Mouse (Mus musculus) myocyte (in vitro differentiated cells): Measurements from ENCODE around the gene Clk3. TPM values are rescaled to one million over a fixed set of nuclear protein-coding genes. Genes with fewer than 3 reads are reported as not detected.

Source experiments
- H3K27me3 ChIP-seq: one replicate; pipeline ENCODE4 v1.6.1; 2011; ENCODE audit not compliant: control insufficient read depth, insufficient read depth, insufficient read length
- H3K36me3 ChIP-seq: one replicate; pipeline ENCODE4 v1.6.1; 2011; ENCODE audit not compliant: control insufficient read depth, insufficient read depth
- H3K4me2 ChIP-seq: one replicate; pipeline ENCODE4 v1.6.1; 2011; ENCODE audit warnings: low read depth, control low read depth
- H3K4me3 ChIP-seq: one replicate; pipeline ENCODE4 v1.5.1; 2011; ENCODE audit warnings: mild to moderate bottlenecking, control low read depth, moderate library complexity
- H3K79me2 ChIP-seq: one replicate; pipeline ENCODE4 v1.6.1; 2011; ENCODE audit not compliant: control insufficient read depth, insufficient read depth
- H3ac ChIP-seq: one replicate; pipeline ENCODE4 v1.6.1; 2011; ENCODE audit not compliant: control insufficient read depth, insufficient read length
- CEBPB ChIP-seq: IDR thresholded peaks from 2 replicates; pipeline ENCODE4 v1.6.1; 2011; ENCODE audit warnings: mild to moderate bottlenecking, moderate library complexity; ENCODE audit not compliant: poor library complexity, insufficient read depth, severe bottlenecking
- E2F4 ChIP-seq: IDR thresholded peaks from one replicate; pipeline ENCODE4 v1.6.1; 2011; ENCODE audit warnings: mild to moderate bottlenecking, control low read depth, moderate library complexity; ENCODE audit not compliant: insufficient read depth
- MAX ChIP-seq: IDR thresholded peaks from one replicate; pipeline ENCODE4 v1.6.1; 2011; ENCODE audit warnings: low read depth, mild to moderate bottlenecking, control low read depth
- MYOD1 ChIP-seq, 3 experiments: IDR thresholded peaks; one replicate each; pipeline ENCODE4 v1.6.1; 2011; ENCODE audit warnings: control low read depth in 2 of 3, low read depth in 2 of 3, mild to moderate bottlenecking in 2 of 3, moderate library complexity in 1 of 3; ENCODE audit not compliant: insufficient read length in 2 of 3, control insufficient read depth in 1 of 3
- MYOG ChIP-seq, 3 experiments: IDR thresholded peaks; one replicate each; pipeline ENCODE4 v1.6.1; 2011; ENCODE audit warnings: control low read depth in 2 of 3, low read depth in 2 of 3, mild to moderate bottlenecking in 2 of 3; ENCODE audit not compliant: insufficient read length in 2 of 3, control insufficient read depth in 1 of 3, insufficient read depth in 1 of 3
- POLR2A ChIP-seq: IDR thresholded peaks from one replicate; pipeline ENCODE4 v1.6.1; 2011; ENCODE audit warnings: low read depth, mild to moderate bottlenecking, control low read depth, moderate library complexity; ENCODE audit not compliant: insufficient read length
- POLR2AphosphoS2 ChIP-seq: IDR thresholded peaks from one replicate; pipeline ENCODE4 v1.6.1; 2011; ENCODE audit warnings: low read depth, control low read depth; ENCODE audit not compliant: insufficient read length
- REST ChIP-seq: IDR thresholded peaks from one replicate; pipeline ENCODE4 v1.6.1; 2011; ENCODE audit warnings: mild to moderate bottlenecking, control low read depth, moderate library complexity; ENCODE audit not compliant: insufficient read depth, insufficient read length
- SRF ChIP-seq: IDR thresholded peaks from one replicate; pipeline ENCODE4 v1.6.1; 2011; ENCODE audit warnings: low read depth; ENCODE audit not compliant: control insufficient read depth, insufficient read length
- TCF12 ChIP-seq: IDR thresholded peaks from one replicate; pipeline ENCODE4 v1.6.1; 2011; ENCODE audit warnings: mild to moderate bottlenecking, control low read depth; ENCODE audit not compliant: poor library complexity, insufficient read depth, severe bottlenecking
- TCF3 ChIP-seq: IDR thresholded peaks from one replicate; pipeline ENCODE4 v1.6.1; 2011; ENCODE audit warnings: low read depth, control low read depth; ENCODE audit not compliant: insufficient read length
- USF1 ChIP-seq: IDR thresholded peaks from one replicate; pipeline ENCODE4 v1.6.1; 2011; ENCODE audit warnings: low read depth, mild to moderate bottlenecking, control low read depth, moderate library complexity
- polyA plus RNA-seq: library from polyadenylated mRNA; unstranded; fragments of >200 nt; fragmentation: generic; extraction: Trizol; gene quantifications from one replicate; pipeline ENCODE4 v1.2.1, GENCODE M21; 2012; ENCODE audit warnings: missing spikeins

Gene Clk3
- polyA plus RNA-seq, 1 experiment, result 47.1 TPM

DNA sequence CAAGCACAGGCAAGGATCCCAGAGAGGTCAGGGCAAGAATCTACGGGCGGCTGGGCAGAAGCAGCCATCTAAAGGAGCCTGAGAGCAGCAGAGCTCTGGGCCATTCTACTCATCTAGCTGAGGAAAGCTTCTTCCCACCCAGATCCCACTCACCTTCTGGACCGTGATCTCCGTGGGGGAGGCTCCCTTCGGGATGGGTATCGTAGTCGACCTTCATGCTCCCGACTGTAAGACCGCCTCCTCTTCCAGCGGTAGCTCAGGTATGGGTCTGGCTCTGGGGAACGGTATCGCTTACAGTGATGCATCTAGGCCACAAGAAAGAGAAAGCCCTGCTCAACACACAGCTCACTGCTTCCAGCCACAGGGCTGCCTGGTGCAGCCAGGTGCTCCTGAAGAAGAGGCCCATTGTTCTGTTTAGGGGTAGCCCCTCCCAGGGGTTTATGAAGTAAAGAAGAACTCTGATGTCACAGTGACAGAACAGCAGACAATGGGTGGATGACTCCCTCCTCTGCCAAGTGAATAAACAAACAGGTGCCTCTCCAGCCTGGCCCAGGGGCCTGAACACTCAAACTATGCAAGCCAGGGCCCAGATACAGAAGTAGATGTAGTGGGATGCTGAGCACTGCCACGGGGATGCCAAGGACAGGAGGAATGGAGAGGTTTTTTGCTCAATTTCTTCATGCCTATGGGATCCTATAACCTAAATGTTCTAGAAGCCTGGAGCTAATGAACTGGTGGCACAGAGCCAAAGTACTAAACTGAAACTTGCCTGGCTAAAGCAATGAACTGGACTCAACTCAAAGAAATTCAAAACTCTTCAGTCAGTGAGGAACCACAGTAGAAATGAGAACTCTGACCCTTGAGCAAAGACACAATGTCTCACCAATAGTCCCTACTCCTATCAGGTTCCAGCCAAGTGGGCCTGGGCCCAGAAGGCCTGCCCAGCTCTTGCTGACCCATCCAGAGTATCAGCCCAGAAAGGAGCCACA, 3.8 kb downstream of the Clk3 start:
- TF ChIP-seq SRF (no peak), TCF12 (no peak)
- Histone ChIP-seq H3K4me2 (peak overlapping the region; percentile 99), H3K36me3 (peaks cover 37% of the 10 kb centered on the region), H3ac (no peak overlapping the region), H3K4me3 (no peak overlapping the region), H3K79me2 (peaks cover 40% of the 10 kb centered on the region), H3K27me3 (no peaks in the 10 kb centered on the region)

DNA sequence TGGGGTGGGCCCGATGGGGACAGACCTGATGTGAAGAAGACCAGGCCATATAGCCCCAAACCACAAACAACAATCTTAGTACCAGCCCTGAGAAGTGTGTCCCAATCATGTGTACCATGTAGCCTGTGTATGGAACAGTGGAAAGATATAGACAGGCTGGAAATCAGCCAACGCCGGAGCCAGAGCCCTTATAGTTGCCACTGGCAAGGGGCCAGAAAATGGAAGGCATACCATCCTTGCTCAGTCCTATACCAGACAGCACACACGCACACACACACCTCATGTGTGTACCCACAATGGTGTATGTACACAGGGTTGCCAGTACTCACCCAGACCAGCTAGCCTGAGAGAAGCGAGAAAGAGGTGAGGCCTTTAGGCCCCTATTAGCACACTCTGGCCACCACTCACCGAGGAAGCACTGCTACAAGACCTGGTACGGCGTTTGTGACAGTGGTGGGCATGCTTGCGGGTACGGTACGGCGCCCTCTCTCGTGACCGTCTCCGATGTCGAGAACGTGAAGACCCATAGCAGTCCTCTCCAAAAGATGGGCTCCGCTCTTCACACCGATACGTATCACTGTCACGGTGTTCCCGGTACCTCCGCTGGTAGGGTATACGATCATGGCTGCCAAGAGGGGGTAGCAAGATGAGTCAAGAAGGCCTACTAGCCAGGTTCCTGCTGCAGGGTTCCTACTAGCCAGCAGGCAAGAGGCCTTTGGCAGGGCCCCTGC, 5.1 kb downstream of the Clk3 start:
- no peak overlapping the region for H3ac ChIP-seq
- H3K4me3 ChIP-seq, result no peak overlapping the region
- H3K27me3 ChIP-seq, result no peaks in the 10 kb centered on the region
- H3K36me3 ChIP-seq, result peaks cover 43% of the 10 kb centered on the region
- TF ChIP-seq MYOD1 (IDR thresholded peaks at IDR 0.05; ENCODE audit: control insufficient read depth in 1 of 3, insufficient read length in 2 of 3, low read depth in 2 of 3) (no peak), POLR2A (no peak), POLR2AphosphoS2 (no peak), USF1 (no peak), TCF3 (no peak), E2F4 (no peak), MYOG (IDR thresholded peaks at IDR 0.05; ENCODE audit: control insufficient read depth in 1 of 3, insufficient read depth in 1 of 3, insufficient read length in 2 of 3, low read depth in 2 of 3) (no peak), CEBPB (no peak), MAX (no peak), REST (no peak), TCF12 (no peak), SRF (no peak)
- no peak overlapping the region for H3K4me2 ChIP-seq
- H3K79me2 ChIP-seq, result peaks cover 40% of the 10 kb centered on the region

DNA sequence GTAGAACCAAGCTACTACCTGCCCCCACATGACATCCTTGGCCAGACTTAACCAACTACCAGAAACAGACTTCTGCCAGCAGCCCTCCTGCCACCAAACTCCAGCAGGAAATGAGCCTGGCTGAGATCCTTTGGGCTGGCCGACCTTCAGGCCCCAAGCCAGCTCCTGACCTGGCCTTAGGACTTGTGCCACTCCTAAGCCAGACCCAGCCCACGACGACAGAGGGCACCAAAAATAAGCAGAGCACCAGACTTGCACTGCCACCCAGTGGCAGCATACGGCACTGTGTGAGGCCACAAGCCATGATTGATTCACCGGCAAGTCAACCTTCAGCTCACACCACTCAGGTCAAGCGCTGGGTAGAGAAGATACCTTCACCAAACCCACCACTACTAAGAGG, 6.4 kb downstream of the Clk3 start:
- TF ChIP-seq REST, result no peak
- no peak for TF ChIP-seq POLR2A
- no peak for TF ChIP-seq TCF12
- no peak for TF ChIP-seq MYOD1 (IDR thresholded peaks at IDR 0.05; ENCODE audit: control insufficient read depth in 1 of 3, insufficient read length in 2 of 3, low read depth in 2 of 3)
- no peak for TF ChIP-seq MAX
- no peak for TF ChIP-seq TCF3
- TF ChIP-seq SRF, result no peak
- no peak for TF ChIP-seq E2F4
- TF ChIP-seq CEBPB, result no peak
- Histone ChIP-seq H3K4me2 (no peak overlapping the region), H3ac (no peak overlapping the region)

DNA sequence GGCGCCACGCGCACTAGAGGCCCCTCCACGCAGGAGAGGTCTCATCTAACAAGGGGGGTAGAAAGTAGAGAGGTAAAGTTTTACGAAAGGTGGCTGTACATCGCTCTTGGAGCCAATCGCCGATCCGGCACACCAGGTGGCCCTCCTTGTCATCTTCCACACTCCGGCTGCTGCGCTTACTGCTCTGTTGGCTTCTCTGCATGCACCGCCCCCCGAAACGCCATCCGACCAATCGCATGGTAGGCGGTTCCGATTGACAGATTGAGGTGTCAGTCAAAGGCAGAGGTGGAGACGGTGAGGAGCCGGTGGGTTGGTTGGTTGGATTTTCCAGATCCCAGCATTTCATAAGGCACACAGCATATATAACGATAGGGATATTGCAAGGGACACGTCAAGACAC, 7.1 kb downstream of the Clk3 start:
- Histone ChIP-seq H3ac (no peak overlapping the region), H3K36me3 (peaks cover 64% of the 10 kb centered on the region), H3K79me2 (peaks cover 31% of the 10 kb centered on the region), H3K4me3 (no peak overlapping the region), H3K4me2 (no peak overlapping the region), H3K27me3 (no peaks in the 10 kb centered on the region)
- no peak for TF ChIP-seq SRF
- no peak for TF ChIP-seq CEBPB
- TF ChIP-seq MYOG (IDR thresholded peaks at IDR 0.05; ENCODE audit: control insufficient read depth in 1 of 3, insufficient read depth in 1 of 3, insufficient read length in 2 of 3, low read depth in 2 of 3), result no peak
- no peak for TF ChIP-seq E2F4
- TF ChIP-seq MYOD1 (IDR thresholded peaks at IDR 0.05; ENCODE audit: control insufficient read depth in 1 of 3, insufficient read length in 2 of 3, low read depth in 2 of 3), result no peak
- no peak for TF ChIP-seq POLR2A
- TF ChIP-seq MAX, result no peak
- TF ChIP-seq TCF12, result no peak
- no peak for TF ChIP-seq POLR2AphosphoS2
- TF ChIP-seq TCF3, result no peak
- TF ChIP-seq REST, result no peak
- no peak for TF ChIP-seq USF1

More for the DNA sequence above, 6.4 kb downstream of the Clk3 start:
- H3K36me3 ChIP-seq, result peaks cover 56% of the 10 kb centered on the region
- H3K4me3 ChIP-seq, result no peak overlapping the region
- H3K27me3 ChIP-seq, result no peaks in the 10 kb centered on the region
- H3K79me2 ChIP-seq, result peaks cover 39% of the 10 kb centered on the region
